8 mouse cellular contexts compared by ENCODE assay signal in genomic region chr16:32878157-32878598, GRCm38 (mm10). TPM values are rescaled to one million over a fixed set of nuclear protein-coding genes. Genes with fewer than 3 reads are reported as not detected.
DNase-seq lines count a peak whose midpoint lies in the region; ATAC-seq and TF ChIP-seq lines count a peak whose summit lies in the region.

No protein-coding gene starts in this region.

- H3K27ac ChIP-seq in lung, embryonic 15.5 days: peak overlapping the region; percentile 94
- H3K27ac ChIP-seq in heart, postnatal 0 days (ENCODE audit: low read depth): peak overlapping the region; percentile 97
- H3K27ac ChIP-seq in liver, embryonic 12.5 days: peak overlapping the region; percentile 69

- peaks cover 16% of the 10 kb centered on the region for H3K4me1 ChIP-seq in lung, embryonic 15.5 days
- peaks cover 22% of the 10 kb centered on the region for H3K4me1 ChIP-seq in heart, postnatal 0 days (ENCODE audit: control insufficient read depth, insufficient read depth)
- peaks cover 24% of the 10 kb centered on the region for H3K4me1 ChIP-seq in liver, embryonic 12.5 days

- no peaks in the 10 kb centered on the region for H3K36me3 ChIP-seq in lung, embryonic 15.5 days
- no peaks in the 10 kb centered on the region for H3K36me3 ChIP-seq in heart, postnatal 0 days (replicated peaks; ENCODE audit: control insufficient read depth, insufficient read depth, low read length)
- H3K36me3 ChIP-seq in liver, embryonic 12.5 days: no peaks in the 10 kb centered on the region
- H3K36me3 ChIP-seq in splenic B cell, adult 2 months (ENCODE audit: control insufficient read depth, insufficient read depth, low read length, poor library complexity, severe bottlenecking): no peaks in the 10 kb centered on the region

- ATAC-seq in lung, embryonic 15.5 days (ENCODE audit: borderline replicate concordance, extremely low read depth, low FRiP score, low TSS enrichment): peak; percentile 63; the same call in 1 of the 2 replicates
- peak; percentile 9; the same call in 1 of the 2 replicates for ATAC-seq in heart, postnatal 0 days (ENCODE audit: insufficient read depth, low read depth)
- peak; percentile 7; the same call in 1 of the 2 replicates for ATAC-seq in liver, embryonic 12.5 days

- peak overlapping the region; percentile 93 for H3K4me3 ChIP-seq in lung, embryonic 15.5 days
- peak overlapping the region; percentile 98 for H3K4me3 ChIP-seq in heart, postnatal 0 days (ENCODE audit: low read depth, low read length)
- H3K4me3 ChIP-seq in liver, embryonic 12.5 days: peak overlapping the region; percentile 76

- no peak for DNase-seq in lung, adult 18-20 months
- DNase-seq in brain, adult 2 months (ENCODE audit: low read depth, low spot score): peak; percentile 10
- DNase-seq in heart, postnatal 0 days (ENCODE audit: low spot score): no peak
- peak; percentile 27 for DNase-seq in splenic B cell, adult 2 months (ENCODE audit: low read depth, low spot score)
- DNase-seq in adrenal gland, adult 2 months: no peak
- no peak for DNase-seq in spleen, postnatal 36 days (ENCODE audit: low spot score in 2 of 2)

- no peaks in the 10 kb centered on the region for H3K27me3 ChIP-seq in lung, embryonic 15.5 days
- no peaks in the 10 kb centered on the region for H3K27me3 ChIP-seq in heart, postnatal 0 days (ENCODE audit: control insufficient read depth, insufficient read depth, low read length)
- peaks cover 2% of the 10 kb centered on the region; the same call in 1 of the 2 replicates for H3K27me3 ChIP-seq in liver, embryonic 12.5 days (replicated peaks)
- no peaks in the 10 kb centered on the region for H3K27me3 ChIP-seq in splenic B cell, adult 2 months (ENCODE audit: control insufficient read depth, insufficient read depth, low read length, poor library complexity, severe bottlenecking)

- no peak for TF ChIP-seq CTCF in heart, postnatal 0 days (IDR thresholded peaks at IDR 0.05; ENCODE audit: low read depth)

- H3K9me3 ChIP-seq in lung, embryonic 15.5 days: no peaks in the 10 kb centered on the region
- H3K9me3 ChIP-seq in heart, postnatal 0 days (replicated peaks; ENCODE audit: control insufficient read depth, low read length): no peaks in the 10 kb centered on the region
- no peaks in the 10 kb centered on the region for H3K9me3 ChIP-seq in liver, embryonic 12.5 days (replicated peaks)

- no peak for TF ChIP-seq EP300 in heart, postnatal 0 days (IDR thresholded peaks at IDR 0.05; ENCODE audit: low read depth)

- H3K9ac ChIP-seq in lung, embryonic 15.5 days: peak overlapping the region; percentile 89
- H3K9ac ChIP-seq in heart, postnatal 0 days (replicated peaks; ENCODE audit: low read depth, low read length): peak overlapping the region; percentile 96
- H3K9ac ChIP-seq in liver, embryonic 12.5 days: peak overlapping the region; percentile 92

- H3K4me2 ChIP-seq in lung, embryonic 15.5 days: peak overlapping the region; percentile 79
- H3K4me2 ChIP-seq in heart, postnatal 0 days (ENCODE audit: low read depth, low read length): peak overlapping the region; percentile 91
- peak overlapping the region; percentile 98 for H3K4me2 ChIP-seq in liver, embryonic 12.5 days

- under 1% methylated on average over 34 of the region's 34 CpGs for WGBS in lung, embryonic 15.5 days
- WGBS in heart, postnatal 0 days: under 1% methylated on average over 34 of the region's 34 CpGs
- under 1% methylated on average over 34 of the region's 34 CpGs for WGBS in liver, embryonic 12.5 days (ENCODE audit: insufficient replicate concordance)

RNA-seq across cellular contexts. Expression of gene Rubcn, which starts 0.6 kb away (rescaled TPM):
- polyA plus RNA-seq in lung, embryonic 15.5 days (2015; fragmentation: Nextera tagmentation; extraction: Ambion mirVana): 18.2 and 18.8 TPM in 2 replicates
- 53.5 and 66.7 TPM in 2 replicates for total RNA-seq in heart, postnatal 0 days (2014; rRNA removed; ENCODE audit: low replicate concordance)
- polyA plus RNA-seq in heart, postnatal 0 days (2015; fragmentation: Nextera tagmentation; extraction: Ambion mirVana): 12.5 and 14.7 TPM in 2 replicates
- polyA plus RNA-seq in liver, embryonic 12.5 days (2016; fragmentation: Nextera tagmentation; extraction: Ambion mirVana): 7.3 and 7.7 TPM in 2 replicates
- 10 to 100 TPM; 23.7 to 32.4 TPM for total RNA-seq in adrenal gland, adult 2 months (2021)
- 31.1 TPM in 2 replicates for polyA plus RNA-seq in adrenal gland, adult 2 months (2012; rRNA removed)

RNA-seq across cellular contexts. Expression of gene Fyttd1, which starts 0.9 kb away (rescaled TPM):
- 92.4 and 101 TPM in 2 replicates for polyA plus RNA-seq in lung, embryonic 15.5 days (2015; fragmentation: Nextera tagmentation; extraction: Ambion mirVana)
- total RNA-seq in heart, postnatal 0 days (2014; rRNA removed; ENCODE audit: low replicate concordance): 60.7 and 75.8 TPM in 2 replicates
- polyA plus RNA-seq in heart, postnatal 0 days (2015; fragmentation: Nextera tagmentation; extraction: Ambion mirVana): 118 and 120 TPM in 2 replicates
- 45.7 and 50.7 TPM in 2 replicates for polyA plus RNA-seq in liver, embryonic 12.5 days (2016; fragmentation: Nextera tagmentation; extraction: Ambion mirVana)
- total RNA-seq in adrenal gland, adult 2 months (2021): 100 to 1,000 TPM; 102 to 133 TPM
- polyA plus RNA-seq in adrenal gland, adult 2 months (2012; rRNA removed): 2.7 and 2.9 TPM in 2 replicates

RNA-seq across cellular contexts. Expression of gene Lrch3, which starts 35.7 kb away (rescaled TPM):
- polyA plus RNA-seq in lung, embryonic 15.5 days (2015; fragmentation: Nextera tagmentation; extraction: Ambion mirVana): 20.4 and 21.6 TPM in 2 replicates
- 22.8 and 48.9 TPM in 2 replicates for total RNA-seq in heart, postnatal 0 days (2014; rRNA removed; ENCODE audit: low replicate concordance)
- polyA plus RNA-seq in heart, postnatal 0 days (2015; fragmentation: Nextera tagmentation; extraction: Ambion mirVana): 11.2 and 14.0 TPM in 2 replicates
- polyA plus RNA-seq in liver, embryonic 12.5 days (2016; fragmentation: Nextera tagmentation; extraction: Ambion mirVana): 9.9 and 10.1 TPM in 2 replicates
- 10 to 100 TPM; 31.3 to 37.6 TPM for total RNA-seq in adrenal gland, adult 2 months (2021)
- polyA plus RNA-seq in adrenal gland, adult 2 months (2012; rRNA removed): 14.9 and 17.8 TPM in 2 replicates

Comparison
In these comparisons a context has a peak if more than half of its experiments do, and no peak if none do; other contexts are left out.
1. ATAC-seq: peak in every context shown above with its lines; median percentile 63 in lung, embryonic 15.5 days; 9 in heart, postnatal 0 days; 7 in liver, embryonic 12.5 days.
2. DNase-seq: peak in brain, adult 2 months (single experiment) and splenic B cell, adult 2 months (single experiment); none in lung, adult 18-20 months (0 of 2), heart, postnatal 0 days (single experiment), adrenal gland, adult 2 months (single experiment) and spleen, postnatal 36 days (0 of 2).
3. RNA of gene Fyttd1, which starts 0.9 kb away (polyA plus RNA-seq): 118 to 120 TPM in heart, postnatal 0 days, 92.4 to 101 TPM in lung, embryonic 15.5 days and 45.7 to 50.7 TPM in liver, embryonic 12.5 days; 2.7 to 2.9 TPM in adrenal gland, adult 2 months; every median in the first group is over 10 times any median in the second.
4. Peak in every context shown above with its lines, with median percentiles within 50 percentile points of each other: H3K27ac ChIP-seq, H3K4me2 ChIP-seq, H3K4me3 ChIP-seq and H3K9ac ChIP-seq.